Mouse (Mus musculus) ovary, postnatal 14 days (tissue): ENCODE measurements at regions not wholly inside any gene's neighbourhood (a gene's known extent, or its start where the extent isn't known, plus 50 kb on each side); places are given as distances from the start of the nearest gene placed in this dataset.

Experiments
- DNase-seq: peaks from one replicate; pipeline ENCODE4 v3.0.0; 2022; ENCODE audit warnings: low spot score

- no peak for DNase-seq
Measured at GRCm38 (mm10) chr3:120898258-120898657, 273.2 kb downstream of the Rwdd3 start.

GRCm38 (mm10) chr3:120897758-120898157, 273.7 kb downstream of the Rwdd3 start:
- DNase-seq, result no peak

GRCm38 (mm10) chr3:120897221-120897620, 274.3 kb downstream of the Rwdd3 start:
- DNase-seq, result no peak

GRCm38 (mm10) chr3:120886063-120886841, 285.2 kb downstream of the Rwdd3 start:
- DNase-seq, result no peak

GRCm38 (mm10) chr3:120885401-120885800, 286.1 kb downstream of the Rwdd3 start:
- no peak for DNase-seq

GRCm38 (mm10) chr3:120884189-120884588, 287.3 kb downstream of the Rwdd3 start:
- no peak for DNase-seq

- no peak for DNase-seq
Measured at GRCm38 (mm10) chr3:120883650-120884049, 287.8 kb downstream of the Rwdd3 start.

GRCm38 (mm10) chr3:120879409-120879808, 292.1 kb downstream of the Rwdd3 start:
- no peak for DNase-seq

- no peak for DNase-seq
Measured at GRCm38 (mm10) chr3:120875740-120876139, 295.8 kb downstream of the Rwdd3 start.

- no peak for DNase-seq
Measured at GRCm38 (mm10) chr3:120865036-120865435, 306.5 kb downstream of the Rwdd3 start.

- no peak for DNase-seq
Measured at GRCm38 (mm10) chr3:120861641-120862040, 309.9 kb downstream of the Rwdd3 start.

- no peak for DNase-seq
Measured at GRCm38 (mm10) chr3:120858281-120858680, 313.2 kb downstream of the Rwdd3 start.

- DNase-seq, result no peak
Measured at GRCm38 (mm10) chr3:120854322-120854721, 317.2 kb downstream of the Rwdd3 start.

- no peak for DNase-seq
Measured at GRCm38 (mm10) chr3:120843623-120844022, 327.9 kb downstream of the Rwdd3 start.

GRCm38 (mm10) chr3:120823536-120823935, 348.0 kb downstream of the Rwdd3 start:
- no peak for DNase-seq

GRCm38 (mm10) chr3:120811901-120812300, 359.6 kb downstream of the Rwdd3 start:
- DNase-seq, result no peak

GRCm38 (mm10) chr3:120810527-120810926, 361.0 kb downstream of the Rwdd3 start:
- no peak for DNase-seq

- no peak for DNase-seq
Measured at GRCm38 (mm10) chr3:120810048-120810447, 361.4 kb downstream of the Rwdd3 start.

GRCm38 (mm10) chr3:120786659-120787058, 384.8 kb downstream of the Rwdd3 start:
- DNase-seq, result no peak

- DNase-seq, result no peak
Measured at GRCm38 (mm10) chr3:120781486-120781885, 390.0 kb downstream of the Rwdd3 start.

GRCm38 (mm10) chr3:120779091-120779490, 392.4 kb downstream of the Rwdd3 start:
- no peak for DNase-seq

- DNase-seq, result no peak
Measured at GRCm38 (mm10) chr3:120774951-120775350, 396.5 kb downstream of the Rwdd3 start.

- no peak for DNase-seq
Measured at GRCm38 (mm10) chr3:120761681-120762080, 409.8 kb downstream of the Rwdd3 start.

- no peak for DNase-seq
Measured at GRCm38 (mm10) chr3:120761223-120761622, 410.3 kb downstream of the Rwdd3 start.
